Mouse (Mus musculus) gastrocnemius, postnatal 14 days (tissue): ENCODE data around the gene Nyx. TPM values are rescaled to one million over a fixed set of nuclear protein-coding genes. Genes with fewer than 3 reads are reported as not detected.
A peak's percentile ranks its signal among the peaks of the same experiment; 100 is the strongest.
"Not testable (repeated sequence)": the region's sequence is repeated elsewhere in the genome, so short reads cannot be mapped to it uniquely, and the experiment has no call there.

Experiments used
- DNase-seq: peaks from one replicate; pipeline ENCODE4 v3.0.0; 2021; ENCODE audit warnings: mixed read lengths
- intact Hi-C: fragments of 180-260 bp; cut with DNase I; formaldehyde crosslinking; loops from one replicate; pipeline ENCODE4 v1.15.1; 2025; ENCODE audit warnings: low total_unique reads
- long read RNA-seq, 2 experiments: library from polyadenylated mRNA; stranded (forward); transcript quantifications; one replicate each; pipeline ENCODE4 v2.0.0; 2021
- total RNA-seq, 2 experiments: library from RNA; stranded (reverse); gene quantifications; 2 replicates each; pipeline ENCODE4 v1.2.3; 2021

The Nyx gene
- under 1 TPM; 0.08 to 0.13 TPM for total RNA-seq
- long read RNA-seq, experiment 1 = 0 reads
- long read RNA-seq, experiment 2 = 0 reads

DNA sequence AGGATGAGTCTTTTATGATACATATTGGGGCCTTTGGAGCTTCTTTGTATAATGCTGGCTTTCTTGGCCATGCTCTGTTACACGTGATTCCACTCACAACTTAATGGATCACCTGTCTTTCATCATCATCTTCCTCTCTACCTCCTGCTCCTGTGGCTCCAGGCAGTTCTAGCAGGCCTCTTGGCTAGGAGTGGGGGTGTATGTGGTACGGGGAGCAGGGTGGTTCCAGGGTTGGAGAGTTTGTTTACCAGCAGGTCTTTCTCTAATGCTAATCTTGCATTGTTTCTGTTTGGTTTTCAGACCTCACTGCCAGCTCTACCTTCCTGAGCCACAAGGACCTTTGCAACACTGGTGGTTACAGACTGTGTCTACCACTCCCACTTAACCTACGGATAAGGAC lies at the start of gene Nyx:
Nyx (plus strand) TSS at position 301 of the 400 bp plus-strand sequence.
- intact Hi-C loops = no loop called here

DNA sequence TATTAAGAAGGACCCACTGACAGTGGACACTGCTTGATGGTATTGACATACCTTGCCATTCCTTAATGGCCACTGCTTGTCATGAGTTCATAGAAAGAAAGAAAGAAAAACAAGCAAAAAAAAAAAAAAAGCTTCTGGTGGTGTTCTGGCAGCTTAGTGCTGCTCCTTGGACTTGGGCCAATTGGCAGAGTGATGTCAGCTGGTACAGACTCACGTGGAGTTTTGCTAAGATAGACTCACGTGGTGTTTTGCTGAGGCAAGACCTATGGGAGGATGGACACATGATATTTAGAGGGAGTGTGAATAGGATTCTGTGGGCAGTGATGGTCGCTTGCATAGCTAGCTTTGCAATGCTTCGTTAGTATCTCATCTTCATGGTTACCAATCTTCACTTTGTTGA lies 43.9 kb upstream of the Nyx start:
- no peak for DNase-seq
- intact Hi-C loops = no loop called here

More for the DNA sequence above, at the start of gene Nyx:
- no peak for DNase-seq

DNA sequence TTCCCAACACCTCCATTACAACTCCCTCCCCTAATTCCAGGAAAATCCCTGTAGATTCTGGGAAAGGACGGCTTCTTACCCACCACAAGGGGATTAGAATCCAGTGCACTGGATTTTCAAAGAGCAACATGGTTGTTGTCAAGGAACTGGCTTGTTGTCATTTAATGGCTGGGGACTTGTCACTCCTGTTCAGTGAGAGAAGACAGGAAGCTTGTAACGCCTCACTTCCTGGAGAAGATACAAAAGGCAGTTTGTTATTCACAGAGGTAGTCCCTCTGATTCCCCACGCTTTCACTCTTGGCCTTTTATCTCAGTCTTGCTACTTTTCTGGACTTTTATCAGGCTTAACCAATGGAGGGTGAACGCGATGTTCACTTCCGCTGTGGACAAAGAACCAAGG lies 34.5 kb upstream of the Nyx start:
- DNase-seq = no peak
- intact Hi-C loops = no loop called here

DNA sequence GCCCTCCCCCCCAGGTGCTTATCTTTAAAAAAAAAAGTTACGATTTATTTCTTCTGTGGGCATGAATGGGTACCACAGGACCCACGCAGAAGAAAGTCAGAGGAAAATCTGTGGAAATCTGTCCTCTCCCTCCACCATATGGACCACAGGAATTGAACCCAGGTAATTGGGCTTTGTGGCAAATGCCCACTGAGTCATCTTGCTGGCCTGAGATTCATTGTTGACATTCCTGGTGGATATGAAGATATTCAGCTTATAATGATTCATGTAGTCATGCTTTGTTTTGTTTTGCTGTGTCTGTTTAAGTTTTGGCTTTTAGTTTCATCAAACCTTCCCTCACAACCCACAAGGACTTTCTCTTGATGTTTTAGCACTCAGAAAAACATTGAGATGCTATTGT lies 29.9 kb upstream of the Nyx start:
- intact Hi-C loops, DNase-seq: not testable (repeated sequence)

DNA sequence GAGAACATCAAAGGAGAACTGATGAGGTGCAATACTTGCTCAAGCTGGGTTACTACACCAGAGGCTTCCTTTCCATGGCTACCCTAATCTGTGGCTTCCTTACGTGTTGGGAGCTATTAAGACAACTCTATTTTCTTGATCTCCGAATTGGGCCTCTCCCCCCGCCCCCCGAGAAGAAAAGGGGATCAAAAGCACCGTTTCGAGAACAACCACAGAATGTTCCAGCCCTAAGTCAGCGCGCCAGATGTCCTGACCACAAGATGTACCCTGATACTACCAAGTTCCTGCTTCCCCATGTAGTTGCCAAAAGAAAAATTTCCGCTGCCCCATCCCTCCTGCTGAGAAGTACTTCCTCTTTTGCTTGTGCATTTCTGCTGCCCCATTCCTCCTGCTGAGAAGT lies 9.4 kb upstream of the Nyx start:
- intact Hi-C loops, DNase-seq: not testable (repeated sequence)

DNA sequence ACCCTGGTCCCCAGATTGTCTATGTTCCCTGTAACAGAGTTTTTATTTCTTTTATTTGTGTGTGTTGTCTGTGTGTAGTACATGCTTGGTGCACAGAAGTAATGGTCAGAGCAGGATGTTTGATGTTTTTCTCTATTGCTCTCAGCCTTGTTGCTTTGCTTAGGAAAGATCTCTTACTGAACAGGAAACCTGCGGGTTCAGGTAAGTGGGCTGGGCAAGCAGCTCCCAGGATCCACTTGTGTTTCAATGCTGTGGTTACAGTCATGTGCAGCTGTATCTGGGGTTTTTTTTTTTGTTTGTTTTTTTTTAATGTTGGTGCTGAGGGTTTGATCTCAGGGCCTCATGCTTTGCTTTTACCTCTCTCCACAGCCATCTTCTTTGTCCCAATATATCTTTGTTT lies 7.1 kb upstream of the Nyx start:
- intact Hi-C loops = no loop called here

DNA sequence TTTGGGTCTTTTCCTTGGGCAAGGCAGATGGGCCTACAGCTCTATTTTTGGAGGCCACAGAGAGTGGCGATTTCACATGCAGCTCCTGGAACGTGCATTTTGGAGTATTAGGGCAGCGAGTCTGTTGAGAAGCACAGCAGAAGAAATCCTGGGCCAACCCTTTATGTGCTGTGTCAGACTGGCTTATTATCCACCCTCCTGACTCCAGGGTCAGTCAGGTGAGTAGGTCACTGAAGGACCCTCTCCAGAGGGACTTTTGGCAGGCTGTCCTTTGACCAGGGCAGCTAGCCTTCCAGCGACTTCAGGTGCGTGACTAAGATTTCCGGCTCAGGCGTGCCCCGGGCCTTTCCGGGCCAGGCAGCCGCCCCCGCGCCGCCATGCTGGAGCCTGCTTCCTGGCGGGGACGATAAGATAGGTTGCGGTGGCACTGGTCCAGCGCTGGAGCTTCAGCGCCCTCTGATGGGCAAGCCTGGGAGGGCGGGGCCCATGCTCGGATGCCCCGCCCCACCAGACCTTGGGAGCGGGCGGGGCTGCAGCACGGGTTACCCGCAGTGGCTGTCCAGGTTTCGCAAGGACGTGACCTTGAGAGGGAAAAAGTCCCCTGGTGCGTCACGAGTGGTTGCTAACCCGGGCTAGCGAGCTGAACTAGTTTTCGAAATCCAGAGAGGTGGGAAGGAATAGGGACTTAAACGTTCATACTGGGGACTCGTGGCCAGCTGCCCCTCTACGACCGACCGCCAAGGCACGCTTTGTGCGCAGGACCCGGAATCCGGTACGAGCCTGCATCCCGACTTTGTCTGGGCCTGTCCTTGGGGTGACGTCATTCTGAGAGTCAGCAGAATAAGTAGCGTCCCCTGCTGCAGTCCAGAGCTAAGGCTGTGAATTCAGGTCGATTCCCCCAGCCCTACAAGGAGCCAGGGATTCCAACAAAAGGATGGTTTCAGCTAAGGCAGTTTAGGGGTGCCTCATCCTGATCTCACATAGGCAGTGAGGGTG lies 4.3 kb upstream of the Nyx start:
- intact Hi-C loops = no loop called here
- DNase-seq = peak; percentile 85

More for the DNA sequence above, 7.1 kb upstream of the Nyx start:
- no peak for DNase-seq

DNA sequence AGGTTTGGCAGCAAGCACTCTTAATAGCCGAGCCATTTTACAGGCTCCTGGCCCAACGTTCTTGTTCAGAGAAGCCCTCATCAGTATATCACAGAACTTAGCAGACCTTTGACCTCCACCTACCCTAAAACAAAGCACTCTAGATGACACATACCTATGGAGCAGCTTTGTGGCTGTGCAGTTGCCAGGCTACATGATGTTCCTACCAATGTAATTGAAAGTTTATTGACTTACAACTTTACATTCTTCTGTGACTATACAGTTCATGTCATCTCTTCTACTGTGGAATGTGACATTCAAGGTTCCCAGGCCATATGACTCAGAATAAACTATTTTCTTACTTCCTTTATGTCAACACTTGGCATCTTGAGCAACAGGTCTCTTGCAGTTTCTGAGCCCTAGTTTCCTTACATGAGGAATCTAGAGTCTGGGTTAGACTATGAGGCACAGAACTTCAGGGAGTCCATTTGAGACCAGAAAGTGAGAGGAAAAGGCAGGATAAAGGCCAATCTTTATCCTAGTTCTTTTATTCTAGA lies 2.9 kb upstream of the Nyx start:
- DNase-seq = no peak
- intact Hi-C loops = no loop called here

DNA sequence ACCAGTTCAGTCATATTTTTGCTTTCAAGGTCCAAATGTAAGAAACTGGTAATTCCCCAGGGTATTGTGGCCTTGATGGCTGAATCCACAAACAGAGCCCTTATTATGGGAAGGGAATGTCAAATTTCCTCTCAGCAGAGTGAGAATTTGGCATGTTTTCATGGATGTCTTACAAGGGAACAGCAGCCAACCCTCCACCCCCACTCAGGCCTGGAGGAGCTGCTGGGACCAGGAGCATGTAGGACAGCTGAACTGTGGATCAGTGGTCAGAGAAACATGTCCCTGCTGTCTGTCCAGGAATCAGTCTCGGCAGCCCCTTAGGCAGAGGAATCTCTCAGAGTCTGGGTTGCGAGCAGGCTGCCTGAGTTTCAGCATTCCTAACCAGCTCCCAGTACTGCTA lies 771 bp downstream of the Nyx start:
- intact Hi-C loops = no loop called here
- peak; percentile 17 for DNase-seq

DNA sequence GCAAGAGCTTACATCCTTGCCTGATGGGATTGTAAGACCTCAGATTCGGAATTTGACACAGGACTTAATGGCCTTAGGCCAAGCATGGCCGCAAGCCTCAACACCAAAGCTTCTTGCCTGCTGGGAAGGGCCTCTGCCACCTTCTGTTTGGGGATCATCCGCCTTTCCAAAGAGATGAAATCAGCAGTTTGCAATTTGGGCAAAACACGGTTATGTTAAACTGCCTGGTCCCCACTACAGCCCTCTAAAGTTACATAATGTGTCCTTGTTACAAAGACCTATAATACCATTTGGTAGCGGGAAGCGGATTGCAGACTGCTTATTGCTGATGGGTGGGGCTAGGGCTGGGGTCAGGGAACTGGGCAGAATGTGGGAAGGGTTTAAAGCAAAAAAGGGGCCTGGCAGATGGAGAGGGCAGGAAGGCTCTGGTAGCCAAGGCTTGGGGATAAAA lies 1.2 kb downstream of the Nyx start:
- intact Hi-C loops = no loop called here
- DNase-seq = no peak

DNA sequence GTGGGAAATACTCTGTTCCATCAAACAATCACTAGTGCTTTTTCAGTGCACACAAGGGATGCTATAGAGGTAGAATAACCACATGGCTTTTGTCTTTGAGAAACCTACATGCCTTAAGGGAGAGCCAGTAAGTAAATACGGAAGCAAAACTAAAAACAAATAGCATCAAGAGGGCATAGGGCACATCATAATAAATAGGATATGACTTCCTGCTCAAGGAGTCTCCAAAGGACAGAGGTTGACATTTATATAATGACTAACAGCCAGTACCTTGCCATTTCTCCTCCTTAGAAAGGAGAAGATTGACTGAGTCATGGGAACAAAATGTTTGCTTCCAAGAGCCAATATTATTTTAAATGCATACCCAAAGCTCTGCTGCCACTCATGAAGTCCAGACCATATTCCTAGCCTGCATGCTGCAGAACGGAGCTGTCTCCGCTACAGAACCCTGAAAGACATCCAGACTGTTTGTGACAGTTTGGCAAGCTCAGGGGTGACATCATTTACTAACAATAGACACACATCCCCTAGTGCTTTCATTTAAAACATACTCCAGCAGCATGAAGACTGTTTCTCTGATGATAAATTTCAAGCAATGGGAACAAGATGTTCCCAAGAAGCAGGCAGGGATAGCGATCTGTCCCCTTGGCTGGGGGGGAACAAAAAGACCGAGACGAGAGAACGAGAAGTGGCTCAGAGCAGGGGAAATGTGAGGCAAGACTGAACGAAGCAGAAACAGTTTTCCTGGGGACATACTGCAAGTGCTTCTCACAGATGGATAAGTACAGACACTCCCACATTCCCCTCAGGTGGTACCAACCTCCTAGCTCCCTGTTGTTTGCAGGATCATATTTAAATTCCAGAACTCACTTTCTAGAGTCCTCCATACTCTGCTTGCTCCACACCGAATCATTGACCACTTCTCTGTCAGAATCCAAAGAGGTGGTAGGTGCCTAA lies 3.5 kb downstream of the Nyx start:
- DNase-seq = no peak
- intact Hi-C loops = no loop called here

DNA sequence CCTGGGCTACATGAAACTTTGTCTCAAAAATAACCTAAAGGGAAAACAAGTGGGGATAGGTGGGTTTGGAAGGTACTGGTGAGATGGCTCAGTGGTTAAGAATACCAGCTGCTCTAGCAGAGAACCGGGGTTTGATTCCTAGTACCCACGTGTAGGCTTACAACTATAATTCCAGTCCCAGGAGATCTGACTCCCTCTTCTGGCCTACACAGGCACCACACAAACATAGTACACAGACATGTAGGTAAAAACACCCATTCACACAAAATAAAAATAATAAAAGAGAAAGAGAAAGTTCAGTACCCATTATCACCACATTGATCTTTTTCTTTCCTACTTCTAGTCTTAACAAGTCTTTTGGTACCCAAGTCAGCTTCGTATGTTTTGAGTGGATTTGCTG lies 6.0 kb downstream of the Nyx start:
- no peak for DNase-seq
- intact Hi-C loops = no loop called here

DNA sequence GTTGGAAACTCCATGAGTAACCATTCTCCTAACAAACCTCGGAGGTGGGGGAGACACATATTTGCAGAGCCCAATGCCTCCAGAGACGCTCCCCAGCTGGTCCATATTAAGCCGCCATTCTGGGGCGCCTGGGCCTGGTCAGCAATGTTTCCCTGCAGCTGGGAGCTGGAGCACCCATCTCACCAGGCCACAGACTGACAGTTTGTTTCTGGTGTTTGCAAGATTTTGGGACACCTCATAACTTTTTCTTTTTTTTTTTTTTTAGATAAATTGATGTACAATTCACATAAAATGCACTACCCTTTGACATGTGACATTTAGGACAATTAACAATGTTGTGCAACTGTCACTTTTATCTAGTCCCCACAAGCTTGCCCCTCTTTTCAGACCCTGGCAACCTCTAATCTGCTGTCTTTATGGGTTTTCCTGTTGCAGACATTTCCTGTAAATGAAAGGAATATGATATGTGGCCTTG lies 6.9 kb downstream of the Nyx start:
- DNase-seq = no peak
- intact Hi-C loops = no loop called here

DNA sequence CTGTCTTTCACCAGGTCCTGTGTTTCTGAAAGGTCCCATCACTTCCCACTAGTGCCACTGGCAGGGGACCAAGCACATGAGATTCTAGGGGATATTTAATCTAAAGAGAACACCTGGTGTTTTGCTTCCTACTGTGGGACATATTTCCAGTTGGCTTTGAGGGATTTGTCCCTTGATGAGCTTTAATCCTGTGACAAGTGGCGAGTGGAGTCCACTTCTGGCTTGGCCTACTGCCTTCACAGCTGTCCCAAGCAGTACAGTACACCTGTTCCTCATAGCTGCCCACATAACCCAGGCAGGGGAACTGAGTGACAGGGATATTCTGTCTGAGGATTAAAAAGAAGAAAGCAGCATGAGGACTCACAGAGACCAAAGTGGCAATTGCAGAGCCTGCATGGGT lies 9.5 kb downstream of the Nyx start:
- intact Hi-C loops = no loop called here
- DNase-seq = no peak

DNA sequence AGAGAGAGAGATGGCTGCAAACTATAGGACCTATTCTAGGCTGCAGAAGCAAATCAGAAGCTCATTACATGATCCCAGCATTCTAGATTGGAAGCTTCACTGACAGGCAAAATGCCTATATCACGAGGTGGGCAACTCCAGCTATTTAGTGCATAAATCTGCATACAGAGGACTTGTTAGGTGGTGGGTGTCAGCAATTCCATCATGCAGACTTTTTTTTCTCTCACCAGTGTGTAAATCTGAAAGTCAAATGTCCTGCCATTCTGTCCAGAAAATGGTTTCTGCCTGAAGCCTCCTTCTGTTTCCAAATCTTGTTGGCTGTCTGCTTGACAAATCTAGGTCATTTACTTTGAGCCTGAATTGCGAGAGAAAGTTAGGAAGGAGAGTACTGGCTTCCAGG lies 11.7 kb downstream of the Nyx start:
- no peak for DNase-seq
- intact Hi-C loops = no loop called here

DNA sequence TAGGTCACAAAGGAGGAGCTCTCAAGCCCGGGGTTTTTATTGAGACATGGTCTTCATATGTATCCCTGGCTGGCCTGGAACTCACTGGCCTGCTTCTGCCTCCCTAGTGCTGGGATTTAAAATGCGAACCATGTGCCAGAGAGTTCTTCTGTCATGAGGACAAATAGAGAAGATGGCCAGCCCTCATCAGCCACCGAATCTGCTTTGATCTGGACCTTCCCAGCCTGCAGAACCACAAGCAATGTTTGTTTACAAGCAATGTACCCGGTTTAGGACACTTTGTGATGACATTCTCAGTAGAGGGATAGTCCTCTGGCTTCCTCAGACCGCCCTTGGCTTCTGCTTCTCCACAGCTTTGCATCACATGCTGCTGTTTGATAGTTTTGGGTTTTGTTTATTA lies 12.4 kb downstream of the Nyx start:
- intact Hi-C loops = no loop called here
- DNase-seq = no peak

DNA sequence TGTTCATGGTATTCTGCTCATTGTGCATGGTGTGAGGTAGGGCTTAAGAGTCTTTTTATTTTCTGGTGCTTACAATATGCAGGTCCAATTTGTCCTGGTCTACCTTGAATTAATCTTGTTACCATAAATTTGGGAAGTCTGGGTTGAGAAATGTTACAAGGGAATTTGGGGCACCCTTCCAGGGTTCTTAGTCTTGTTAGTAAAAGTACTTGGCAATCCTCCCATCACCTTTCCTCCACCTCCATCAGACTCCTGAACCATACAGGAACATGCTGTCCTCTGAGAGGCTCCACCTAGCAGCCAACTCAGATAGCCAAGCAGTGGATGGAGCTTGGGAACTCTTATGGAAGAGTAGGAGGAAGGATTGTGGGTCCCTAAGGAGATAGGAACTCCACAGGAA lies 13.7 kb downstream of the Nyx start:
- intact Hi-C loops = no loop called here
- no peak for DNase-seq

DNA sequence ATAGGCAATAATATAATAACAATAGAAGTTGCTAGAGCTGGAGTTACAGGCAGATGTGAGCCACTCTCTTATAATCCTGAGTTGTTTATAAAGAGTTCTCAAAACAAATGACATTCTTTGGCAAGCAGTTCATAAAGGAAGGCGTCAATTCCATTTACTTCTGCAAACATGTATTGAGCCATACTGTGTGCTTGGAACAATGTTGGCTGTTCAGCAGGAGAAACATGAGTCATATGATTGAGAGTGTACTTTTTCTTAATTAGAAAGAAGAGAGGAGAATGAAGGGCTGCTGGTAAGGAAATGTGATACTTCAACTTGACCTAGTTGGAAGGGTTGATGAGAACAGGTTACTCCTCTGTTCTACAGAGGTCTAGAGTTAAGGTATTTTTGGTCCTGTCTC lies 16.7 kb downstream of the Nyx start:
- intact Hi-C loops = loop anchor here (2.0 kb wide), 1 partner anchor 24 kb away; no protein-coding TSS in a partner anchor
- DNase-seq = no peak

DNA sequence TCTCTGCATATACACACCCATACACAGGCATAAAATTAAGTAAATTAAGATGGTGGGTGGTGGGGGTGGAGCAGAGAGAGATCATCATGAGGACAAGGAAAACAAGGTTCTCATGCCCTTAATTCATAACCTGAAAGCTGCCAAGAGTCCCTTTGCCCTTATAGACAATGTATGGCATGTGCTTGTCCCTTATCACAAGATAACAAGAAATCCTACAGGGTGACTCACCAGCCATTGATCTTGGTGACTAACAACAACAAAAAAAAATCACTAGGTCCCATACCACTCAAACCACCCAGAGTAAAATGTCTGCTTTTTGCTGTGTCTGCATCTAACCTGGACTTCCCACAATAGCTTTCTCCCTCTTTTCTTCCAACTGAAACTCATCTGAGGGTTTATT lies 18.5 kb downstream of the Nyx start:
- DNase-seq = no peak
- intact Hi-C loops = no loop called here

DNA sequence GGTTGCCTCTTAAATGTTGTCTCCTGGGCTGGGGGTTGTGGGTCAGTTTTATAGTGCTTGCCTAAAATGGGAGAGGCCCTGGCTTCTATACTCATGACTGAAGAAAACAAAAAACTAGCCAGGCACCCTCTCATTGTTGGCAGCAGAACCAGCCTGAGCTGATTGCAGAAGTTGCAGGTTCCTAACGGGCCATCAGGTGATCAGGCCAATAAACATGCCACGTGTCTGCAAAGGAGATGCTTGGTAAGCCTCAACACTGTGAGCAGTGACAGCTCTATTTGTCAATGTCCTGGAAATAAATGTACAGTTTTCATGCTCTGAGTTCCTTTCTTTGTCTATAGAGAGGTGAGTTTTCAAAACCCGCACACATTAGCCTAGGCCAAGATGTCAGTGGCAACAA lies 23.1 kb downstream of the Nyx start:
- no peak for DNase-seq
- intact Hi-C loops = no loop called here
